ENCODE assay signal across 13 mouse cellular contexts in the genomic region with DNA sequence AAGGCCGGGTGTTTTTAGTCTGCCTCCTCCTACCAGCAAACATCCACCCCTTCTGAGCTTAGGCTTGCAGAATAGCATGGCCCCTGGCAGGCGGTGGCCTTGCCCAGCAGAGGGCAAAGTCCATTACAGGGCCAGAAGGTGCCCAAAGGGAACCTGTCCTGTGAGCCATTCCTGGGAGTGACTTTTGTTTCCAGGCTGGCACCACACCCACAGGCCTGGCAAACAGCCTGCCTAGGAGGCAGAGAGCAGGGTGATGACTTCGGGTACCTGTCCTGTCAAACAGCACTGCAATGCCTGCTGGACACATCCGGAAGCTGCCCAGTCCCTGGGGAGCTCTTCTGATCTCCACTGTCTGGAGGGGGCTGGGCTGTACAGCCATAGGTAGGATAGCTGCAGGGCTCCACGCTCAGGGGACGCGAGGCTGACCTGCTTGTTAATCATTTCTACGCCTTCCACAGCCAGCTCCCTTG. TPM values are rescaled to one million over a fixed set of nuclear protein-coding genes. Genes with fewer than 3 reads are reported as not detected.
A peak's percentile ranks its signal among the peaks of the same experiment; 100 is the strongest.
DNase-seq lines count a peak whose midpoint lies in the region; ATAC-seq lines count a peak whose summit lies in the region.
"Had no signal": no experiment of that assay in that cellular context is flagged by ENCODE, and none has a peak within 500 bp of the region (broad histone marks: within the 10 kb centered on the region; RNA-seq: fewer than 3 reads in every experiment).

No protein-coding gene starts in this region.

- H3K9ac ChIP-seq in heart, embryonic 16.5 days (ENCODE audit: low read length): no peak overlapping the region; the same call in 1 of the 2 replicates
- H3K9ac ChIP-seq in embryonic facial prominence, embryonic 13.5 days: 0 out of 2 replicates have a peak overlapping the region, but pooled peaks have one; percentile 36
- 0 out of 2 replicates have a peak overlapping the region, but pooled peaks have one; percentile 4 for H3K9ac ChIP-seq in kidney, embryonic 16.5 days (replicated peaks; ENCODE audit: low read length)
- no peak overlapping the region for H3K9ac ChIP-seq in liver, embryonic 16.5 days (ENCODE audit: low read depth, low read length)

- 52% methylated on average over 8 of the region's 8 CpGs for WGBS in heart, embryonic 16.5 days
- WGBS in embryonic facial prominence, embryonic 13.5 days: 40% methylated on average over 8 of the region's 8 CpGs
- WGBS in kidney, embryonic 16.5 days: 6% methylated on average over 8 of the region's 8 CpGs
- 51% methylated on average over 8 of the region's 8 CpGs for WGBS in liver, embryonic 16.5 days (ENCODE audit: insufficient replicate concordance)

- peaks cover 11% of the 10 kb centered on the region for H3K27me3 ChIP-seq in heart, embryonic 16.5 days (ENCODE audit: control insufficient read depth, insufficient read depth, low read length)
- peaks cover 11% of the 10 kb centered on the region for H3K27me3 ChIP-seq in embryonic facial prominence, embryonic 13.5 days
- H3K27me3 ChIP-seq in kidney, embryonic 16.5 days (ENCODE audit: insufficient read depth, low read length): peaks cover 7% of the 10 kb centered on the region
- H3K27me3 ChIP-seq in liver, embryonic 16.5 days (ENCODE audit: control insufficient read depth, insufficient read depth, low read depth, low read length): peaks cover 7% of the 10 kb centered on the region
- H3K27me3 ChIP-seq: CH12.LX had no signal

- intact Hi-C loops in heart, postnatal 25 days (cut with DNase I): no loop called here

- H3K4me3 ChIP-seq in heart, embryonic 16.5 days (ENCODE audit: low read length): no peak overlapping the region
- no peak overlapping the region for H3K4me3 ChIP-seq in embryonic facial prominence, embryonic 13.5 days
- H3K4me3 ChIP-seq in kidney, embryonic 16.5 days (ENCODE audit: low read length): no peak overlapping the region
- no peak overlapping the region for H3K4me3 ChIP-seq in liver, embryonic 16.5 days (ENCODE audit: low read depth, low read length)

- no peak for ATAC-seq in heart, embryonic 16.5 days (replicated peaks; ENCODE audit: extremely low read depth, insufficient read depth, low FRiP score)
- no peak for ATAC-seq in embryonic facial prominence, embryonic 13.5 days (ENCODE audit: insufficient number of reproducible peaks, insufficient read depth, low FRiP score, low TSS enrichment, low read depth)
- ATAC-seq in kidney, embryonic 16.5 days (ENCODE audit: low FRiP score, low TSS enrichment): peak; percentile 82
- ATAC-seq in liver, embryonic 16.5 days (ENCODE audit: low read depth): peak; percentile 83
- no peak for ATAC-seq in erythroid progenitor cell, adult 5-6 weeks (replicated peaks; ENCODE audit: low FRiP score, poor library complexity, severe bottlenecking)

- H3K27ac ChIP-seq in heart, embryonic 16.5 days (ENCODE audit: low read length): peak overlapping the region; percentile 74
- peak overlapping the region; percentile 55; the same call in 1 of the 2 replicates for H3K27ac ChIP-seq in embryonic facial prominence, embryonic 13.5 days
- H3K27ac ChIP-seq in kidney, embryonic 16.5 days (ENCODE audit: low read length): peak overlapping the region; percentile 91
- H3K27ac ChIP-seq in liver, embryonic 16.5 days (ENCODE audit: low read length): peak overlapping the region; percentile 76

- DNase-seq in heart, postnatal 25 days (ENCODE audit: low spot score): no peak
- DNase-seq in layer of hippocampus, adult 8-10 months (ENCODE audit: low spot score in 2 of 2): no peak
- DNase-seq in frontal cortex, postnatal 25 days (ENCODE audit: low spot score in 2 of 2): no peak
- DNase-seq: cerebellum, adult 11 months; layer of hippocampus, adult 9-11 months had no signal

- no peak overlapping the region for H3K4me2 ChIP-seq in heart, embryonic 16.5 days (ENCODE audit: low read depth, low read length)
- H3K4me2 ChIP-seq in embryonic facial prominence, embryonic 13.5 days: no peak overlapping the region
- 0 out of 2 replicates have a peak overlapping the region, but pooled peaks have one; percentile 14 for H3K4me2 ChIP-seq in kidney, embryonic 16.5 days (replicated peaks; ENCODE audit: low read depth, low read length)
- H3K4me2 ChIP-seq in liver, embryonic 16.5 days (ENCODE audit: low read depth, low read length): 0 out of 2 replicates have a peak overlapping the region, but pooled peaks have one; percentile 10

- H3K9me3 ChIP-seq in heart, embryonic 16.5 days (replicated peaks; ENCODE audit: control insufficient read depth, low read length): no peaks in the 10 kb centered on the region
- no peaks in the 10 kb centered on the region for H3K9me3 ChIP-seq in embryonic facial prominence, embryonic 13.5 days
- H3K9me3 ChIP-seq in kidney, embryonic 16.5 days (ENCODE audit: low read length): no peaks in the 10 kb centered on the region
- H3K9me3 ChIP-seq in liver, embryonic 16.5 days (replicated peaks; ENCODE audit: control insufficient read depth, low read length): no peaks in the 10 kb centered on the region

- H3K4me1 ChIP-seq in heart, embryonic 16.5 days (ENCODE audit: control insufficient read depth, insufficient read depth, low read length): peaks cover 17% of the 10 kb centered on the region
- H3K4me1 ChIP-seq in embryonic facial prominence, embryonic 13.5 days: peaks cover 22% of the 10 kb centered on the region
- H3K4me1 ChIP-seq in kidney, embryonic 16.5 days (ENCODE audit: insufficient read depth, low read length): peaks cover 46% of the 10 kb centered on the region
- H3K4me1 ChIP-seq in liver, embryonic 16.5 days (ENCODE audit: control insufficient read depth, low read depth, low read length): peaks cover 4% of the 10 kb centered on the region

- H3K36me3 ChIP-seq in heart, embryonic 16.5 days (ENCODE audit: control insufficient read depth, insufficient read depth): no peaks in the 10 kb centered on the region
- H3K36me3 ChIP-seq in embryonic facial prominence, embryonic 13.5 days: no peaks in the 10 kb centered on the region
- peaks cover 5% of the 10 kb centered on the region; the same call in 1 of the 2 replicates for H3K36me3 ChIP-seq in kidney, embryonic 16.5 days (ENCODE audit: insufficient read depth, low read length)
- H3K36me3 ChIP-seq in liver, embryonic 16.5 days (ENCODE audit: control insufficient read depth, insufficient read depth): no peaks in the 10 kb centered on the region

RNA-seq across cellular contexts. Expression of gene Arhgef16, which starts 7.2 kb away (rescaled TPM):
- polyA plus RNA-seq in heart, embryonic 16.5 days (2015; fragmentation: Nextera tagmentation; extraction: Ambion mirVana): 4.3 and 5.3 TPM in 2 replicates
- total RNA-seq in heart, postnatal 25 days (2021): under 1 TPM; 0.36 to 0.62 TPM
- polyA plus RNA-seq in embryonic facial prominence, embryonic 13.5 days (2015; fragmentation: Nextera tagmentation; extraction: Ambion mirVana): 5.9 and 7.7 TPM in 2 replicates
- 44.2 and 44.3 TPM in 2 replicates for polyA plus RNA-seq in kidney, embryonic 16.5 days (2015; fragmentation: Nextera tagmentation; extraction: Ambion mirVana)
- polyA plus RNA-seq in liver, embryonic 16.5 days (2015; fragmentation: Nextera tagmentation; extraction: Ambion mirVana): 5.0 and 5.4 TPM in 2 replicates
- not detected in 2 replicates for total RNA-seq in erythroid progenitor cell, adult 5-6 weeks (2015; ENCODE audit: low replicate concordance)
- total RNA-seq in erythroid progenitor cell, adult 5-6 weeks (2017; ENCODE audit: low replicate concordance): not detected in 2 replicates
- 1 to 10 TPM in 3 of 4 experiments, under 1 TPM in 1; 0.63 to 2.0 (median 1.3) TPM for total RNA-seq in layer of hippocampus, adult 8-10 months (2022)
- total RNA-seq: CH12.LX; granulocyte monocyte progenitor cell, adult 5-6 weeks; megakaryocyte-erythroid progenitor cell, adult 5-6 weeks had no signal

RNA-seq across cellular contexts. Expression of gene B230104I21Rik, which starts 41.6 kb away (rescaled TPM):
- 0.17 TPM in 1 of 2 replicates, not detected in the other for polyA plus RNA-seq in heart, embryonic 16.5 days (2015; fragmentation: Nextera tagmentation; extraction: Ambion mirVana)
- not detected for total RNA-seq in heart, postnatal 25 days (2021)
- not detected in 2 replicates for polyA plus RNA-seq in embryonic facial prominence, embryonic 13.5 days (2015; fragmentation: Nextera tagmentation; extraction: Ambion mirVana)
- 0.37 TPM in 1 of 2 replicates, not detected in the other for polyA plus RNA-seq in kidney, embryonic 16.5 days (2015; fragmentation: Nextera tagmentation; extraction: Ambion mirVana)
- not detected in 2 replicates for polyA plus RNA-seq in liver, embryonic 16.5 days (2015; fragmentation: Nextera tagmentation; extraction: Ambion mirVana)
- not detected in 2 replicates for total RNA-seq in erythroid progenitor cell, adult 5-6 weeks (2015; ENCODE audit: low replicate concordance)
- total RNA-seq in erythroid progenitor cell, adult 5-6 weeks (2017; ENCODE audit: low replicate concordance): not detected in 2 replicates
- under 1 TPM in 2 of 4 experiments, not detected in 2; 0.64 to 0.94 TPM for total RNA-seq in layer of hippocampus, adult 8-10 months (2022)
- total RNA-seq: CH12.LX; granulocyte monocyte progenitor cell, adult 5-6 weeks; megakaryocyte-erythroid progenitor cell, adult 5-6 weeks had no signal

Comparison
In these comparisons a context has a peak if more than half of its experiments do, and no peak if none do; other contexts are left out.
1. ATAC-seq: peak in kidney, embryonic 16.5 days (single experiment) and liver, embryonic 16.5 days (single experiment); none in heart, embryonic 16.5 days (single experiment), embryonic facial prominence, embryonic 13.5 days (single experiment) and erythroid progenitor cell, adult 5-6 weeks (single experiment).
2. H3K4me2 ChIP-seq: peak in kidney, embryonic 16.5 days (single experiment) and liver, embryonic 16.5 days (single experiment); none in heart, embryonic 16.5 days (single experiment) and embryonic facial prominence, embryonic 13.5 days (single experiment).
3. H3K9ac ChIP-seq: peak in embryonic facial prominence, embryonic 13.5 days (single experiment) and kidney, embryonic 16.5 days (single experiment); none in heart, embryonic 16.5 days (single experiment) and liver, embryonic 16.5 days (single experiment).
4. Peak in every context shown above with its lines, with median percentiles within 50 percentile points of each other: H3K27ac ChIP-seq.